Mouse (Mus musculus) liver, adult (tissue): ENCODE results near the gene Itpr2.

Experiments
- GATA4 ChIP-seq: IDR thresholded peaks from 2 replicates; pipeline ENCODE4 v1.6.1; 2014; ENCODE audit warnings: mild to moderate bottlenecking, low read length; ENCODE audit not compliant: insufficient replicate concordance

The Itpr2 gene

DNA sequence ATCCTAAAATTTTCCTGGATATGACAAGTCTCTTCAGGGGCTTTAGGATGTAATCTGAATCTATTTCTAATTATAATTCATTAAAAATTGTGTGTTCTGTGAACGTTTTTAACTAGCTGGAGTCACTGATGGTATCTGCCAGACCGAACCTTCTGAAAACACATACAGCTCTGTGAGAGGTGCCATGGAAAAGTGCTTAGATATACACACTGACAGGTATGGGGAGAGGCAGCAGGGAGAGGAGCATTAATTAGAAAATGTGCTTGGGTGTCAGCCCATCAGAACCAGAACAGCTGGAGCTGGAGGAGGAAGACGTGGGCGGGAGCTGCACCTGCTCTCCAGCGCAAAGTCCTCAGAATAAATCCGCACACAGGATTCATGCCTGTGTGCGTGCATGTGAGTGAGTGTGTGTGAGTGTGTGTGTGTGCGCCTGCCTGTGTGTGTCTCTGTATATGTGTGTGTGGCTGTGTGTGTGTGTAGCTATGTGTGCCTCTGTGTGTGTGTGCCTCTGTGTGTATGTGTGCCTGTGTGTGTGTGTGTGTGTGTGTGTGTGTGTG is 199.4 kb downstream of the Itpr2 start:
- no peak for TF ChIP-seq GATA4

DNA sequence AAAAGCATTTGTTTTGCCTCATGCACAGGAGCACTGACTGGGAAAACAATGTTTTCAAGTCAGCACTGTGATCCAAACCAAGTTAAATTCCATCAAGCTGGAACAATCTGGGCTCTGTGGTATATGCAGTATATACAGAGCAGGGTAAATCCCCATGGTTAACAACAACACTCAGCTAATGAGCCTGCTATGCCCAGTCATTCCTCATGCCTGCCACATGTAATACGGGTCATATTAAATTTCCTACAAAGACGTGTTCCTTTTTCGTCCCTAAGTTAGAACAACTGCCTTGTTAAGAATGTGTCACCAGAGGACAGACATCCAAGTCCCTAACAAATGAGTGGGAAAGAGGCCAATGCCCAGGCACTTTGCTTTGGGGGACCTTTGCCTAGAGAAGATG is 199.9 kb downstream of the Itpr2 start:
- TF ChIP-seq GATA4 = no peak

DNA sequence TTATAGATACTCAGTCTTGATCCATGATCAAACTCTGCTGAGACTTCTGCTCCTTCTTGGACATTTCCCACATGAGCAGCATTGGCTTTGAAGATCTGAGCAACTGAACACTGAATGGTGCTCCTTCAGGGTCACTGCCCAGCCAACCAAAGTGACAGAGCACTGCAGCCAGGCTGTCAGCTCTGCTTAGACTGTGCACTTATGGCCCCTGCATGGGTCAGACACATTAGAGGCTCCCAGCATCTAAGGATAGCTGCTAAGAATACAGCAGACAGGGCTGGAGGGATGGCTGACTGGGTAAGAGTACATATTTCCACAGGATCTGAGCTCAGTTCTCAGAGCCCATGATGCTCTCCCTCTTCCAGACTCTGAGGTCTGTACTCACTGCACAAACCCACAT is 201.1 kb downstream of the Itpr2 start:
- no peak for TF ChIP-seq GATA4

DNA sequence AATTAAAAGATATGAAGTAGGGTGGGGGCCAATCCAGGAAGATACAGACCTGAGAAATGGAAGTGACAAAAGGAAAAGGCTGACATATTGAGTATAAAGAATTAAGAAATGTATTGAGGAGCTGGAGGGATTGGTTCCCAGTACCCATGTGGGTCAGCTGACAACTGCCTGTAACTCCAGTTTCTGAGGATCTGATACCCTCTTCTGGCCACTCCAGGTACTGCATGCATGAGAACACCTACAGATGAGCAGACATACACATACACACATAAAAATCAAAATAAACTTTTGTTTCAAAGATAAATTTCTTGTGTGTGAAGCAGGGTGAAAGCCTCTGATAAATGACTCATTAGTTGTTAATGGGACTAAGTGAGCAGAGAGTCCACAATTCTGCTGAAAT is 203.3 kb downstream of the Itpr2 start:
- TF ChIP-seq GATA4 = no peak

DNA sequence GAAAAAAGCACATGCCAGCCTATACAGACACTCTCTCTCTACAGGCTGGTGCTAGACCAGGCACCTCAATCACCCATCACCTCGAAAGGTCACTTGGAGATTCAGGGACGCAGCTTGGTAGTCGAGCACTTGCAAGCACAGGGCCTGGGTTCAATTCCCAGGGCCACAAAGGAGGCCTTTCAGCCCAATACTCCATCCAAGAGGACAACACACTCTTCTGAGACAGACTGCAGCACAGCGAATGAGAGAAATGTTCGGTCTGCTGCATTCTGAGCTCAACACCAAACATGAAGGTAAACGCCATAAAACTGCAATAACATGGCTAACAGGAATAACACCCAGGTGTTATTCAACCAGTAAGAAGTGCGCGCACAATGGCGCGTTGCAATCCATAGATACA is 211.0 kb downstream of the Itpr2 start:
- no peak for TF ChIP-seq GATA4

- TF ChIP-seq GATA4 = no peak
Measured at GRCm38 (mm10) chr6:146289801-146290200, 212.2 kb downstream of the Itpr2 start.

- no peak for TF ChIP-seq GATA4
Measured at GRCm38 (mm10) chr6:146288266-146288665, 213.8 kb downstream of the Itpr2 start.

- no peak for TF ChIP-seq GATA4
Measured at GRCm38 (mm10) chr6:146284921-146285565, 217.0 kb downstream of the Itpr2 start.

DNA sequence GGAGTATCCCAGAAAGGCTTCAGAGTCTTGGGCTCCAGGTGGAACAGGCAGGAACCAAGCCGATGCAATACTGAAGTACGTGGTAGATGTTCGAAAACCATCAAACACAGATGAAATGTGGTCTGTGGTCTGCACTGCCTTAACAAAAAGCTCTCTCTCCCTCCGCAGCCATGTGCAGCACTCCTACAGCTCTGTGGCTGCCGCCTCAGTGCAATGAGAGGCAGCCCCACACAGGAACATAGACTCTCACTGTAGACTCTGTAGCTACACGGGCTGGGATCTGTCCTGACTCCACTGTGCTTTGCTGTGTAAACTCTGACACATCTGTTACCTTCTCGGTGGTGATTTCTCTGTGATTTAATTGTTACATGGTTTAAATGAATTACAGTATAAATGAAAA is 218.0 kb downstream of the Itpr2 start:
- no peak for TF ChIP-seq GATA4

DNA sequence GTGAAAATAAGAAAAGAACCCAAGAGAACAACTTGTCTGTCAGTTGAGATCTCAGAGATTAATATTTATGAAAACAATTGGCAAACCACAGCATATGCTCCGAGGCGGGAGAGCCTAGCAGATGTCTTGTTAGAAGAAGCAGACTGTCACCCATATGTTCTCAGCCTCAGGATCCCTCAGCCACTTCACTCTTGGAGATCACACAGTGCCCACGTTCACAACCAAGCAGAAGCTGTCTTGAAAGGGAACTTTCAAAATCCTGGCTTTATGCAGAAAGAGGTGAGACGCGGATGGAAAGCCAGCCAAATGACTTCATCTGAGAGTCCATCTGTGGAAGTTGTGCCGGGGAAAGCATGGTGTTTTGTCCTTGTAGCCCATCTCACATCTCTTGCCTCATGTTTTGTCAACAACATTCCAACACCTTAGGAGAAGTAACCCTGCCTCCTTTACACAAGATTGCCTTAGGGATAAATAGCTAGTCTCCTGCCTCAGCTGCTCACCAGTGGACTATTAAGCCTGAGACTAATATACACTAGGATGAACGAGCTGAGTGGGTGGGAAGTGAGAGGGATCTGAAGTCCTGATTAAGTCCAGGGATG is 219.9 kb downstream of the Itpr2 start:
- no peak for TF ChIP-seq GATA4

GRCm38 (mm10) chr6:146281176-146281899 is 220.7 kb downstream of the Itpr2 start:
- TF ChIP-seq GATA4 = no peak

DNA sequence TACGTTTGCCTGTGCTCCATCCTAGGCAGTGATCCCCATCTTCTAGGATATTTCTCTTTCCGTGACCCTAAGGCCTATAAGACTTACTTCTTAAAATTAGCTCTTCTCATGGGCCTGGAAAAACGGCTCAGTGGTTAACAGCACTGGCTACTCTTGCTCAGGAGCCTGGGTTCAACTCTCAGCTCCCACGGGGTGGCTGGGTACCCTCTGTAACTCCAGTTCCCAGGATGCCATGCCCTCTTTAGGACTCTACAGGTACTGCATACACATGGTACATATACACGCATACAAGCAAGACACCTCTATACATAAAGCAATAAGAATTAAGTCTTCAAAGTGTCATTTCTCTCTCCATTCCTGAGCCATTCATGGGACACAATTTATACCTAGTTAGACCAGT is 228.8 kb downstream of the Itpr2 start:
- TF ChIP-seq GATA4 = no peak

DNA sequence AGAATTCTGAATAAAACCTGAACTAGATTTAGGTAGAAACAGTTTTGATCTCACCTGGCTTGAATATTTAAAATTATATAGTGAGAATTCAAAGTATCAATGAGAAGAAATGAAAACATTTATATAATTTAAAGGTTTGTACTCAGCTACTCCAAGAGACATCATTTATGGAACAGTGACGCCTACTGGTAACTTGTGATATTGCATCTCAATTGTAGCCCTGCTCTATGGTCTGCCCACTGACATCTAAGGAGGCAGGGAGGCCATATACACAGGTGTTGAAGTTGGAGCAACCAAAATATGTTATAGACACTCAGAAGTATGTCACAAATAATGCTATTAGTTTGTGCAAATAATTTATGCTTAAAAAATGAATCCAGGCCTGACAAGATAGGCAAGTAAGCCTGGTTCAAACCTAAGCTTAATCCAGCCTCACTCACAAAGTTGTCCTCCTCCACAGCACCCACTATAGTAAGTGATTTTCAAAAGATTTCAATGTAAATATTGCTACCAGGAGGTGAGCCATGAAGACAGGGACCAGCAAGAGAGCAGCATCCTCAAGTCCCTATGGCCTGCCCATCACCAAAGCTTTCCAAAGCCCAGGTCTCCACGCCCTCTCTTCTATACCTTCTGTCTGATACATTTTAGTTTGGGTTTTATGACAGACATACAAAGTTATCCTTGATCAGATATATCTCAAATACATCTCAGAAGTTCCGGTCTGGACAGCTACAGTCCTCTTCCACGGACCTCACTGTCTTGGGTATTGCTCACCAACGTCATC is 229.6 kb downstream of the Itpr2 start:
- TF ChIP-seq GATA4 = no peak

DNA sequence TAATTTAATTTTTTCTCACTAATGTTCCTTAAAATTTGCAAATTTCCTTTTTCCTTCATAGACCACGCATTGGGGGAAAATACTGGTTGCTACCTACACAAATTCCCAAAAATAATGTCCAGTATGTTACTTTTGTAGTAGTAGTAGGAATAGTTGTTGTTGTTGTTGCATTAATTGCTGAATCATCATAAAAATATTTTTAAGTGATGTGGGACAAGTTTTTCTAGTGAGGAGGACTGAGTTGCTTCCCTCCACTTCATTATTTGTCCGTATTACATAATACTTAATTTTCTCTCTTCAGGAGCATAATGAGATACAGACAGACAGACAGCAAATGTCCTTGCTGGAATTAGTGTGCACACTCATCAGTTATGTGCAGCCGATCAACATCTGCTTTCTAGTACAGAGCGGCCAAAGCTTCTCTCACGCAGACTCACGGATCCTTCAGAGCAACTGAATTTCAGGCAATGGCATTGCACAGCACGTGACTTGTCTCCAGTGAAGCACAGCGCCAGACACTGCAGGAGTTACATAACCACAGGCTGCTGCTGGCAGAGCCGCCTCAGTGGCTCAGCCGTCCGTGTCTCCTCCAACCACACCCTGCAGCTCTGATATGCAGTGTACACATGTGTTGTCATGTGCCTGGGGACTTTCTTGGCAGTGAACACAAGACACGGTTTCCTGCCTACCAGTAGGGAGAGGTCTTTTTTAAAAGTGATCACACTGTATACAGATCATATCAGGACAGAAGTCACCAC is 231.1 kb downstream of the Itpr2 start:
- no peak for TF ChIP-seq GATA4

- no peak for TF ChIP-seq GATA4
Measured at GRCm38 (mm10) chr6:146270162-146270561, 231.9 kb downstream of the Itpr2 start.
